Mouse (Mus musculus) naive thymus-derived CD4-positive, alpha-beta T cell, adult 5 months (primary cell): ENCODE results near the gene Tigd4. TPM values are rescaled to one million over a fixed set of nuclear protein-coding genes. Genes with fewer than 3 reads are reported as not detected.

Source experiments
- polyA plus RNA-seq: library from polyadenylated mRNA; unstranded; fragments of 100-300 nt; shearing (Covaris generic); gene quantifications from one replicate; pipeline ENCODE4 v1.2.1, GENCODE M21; 2017

Tigd4 gene
- not detected for polyA plus RNA-seq

DNA sequence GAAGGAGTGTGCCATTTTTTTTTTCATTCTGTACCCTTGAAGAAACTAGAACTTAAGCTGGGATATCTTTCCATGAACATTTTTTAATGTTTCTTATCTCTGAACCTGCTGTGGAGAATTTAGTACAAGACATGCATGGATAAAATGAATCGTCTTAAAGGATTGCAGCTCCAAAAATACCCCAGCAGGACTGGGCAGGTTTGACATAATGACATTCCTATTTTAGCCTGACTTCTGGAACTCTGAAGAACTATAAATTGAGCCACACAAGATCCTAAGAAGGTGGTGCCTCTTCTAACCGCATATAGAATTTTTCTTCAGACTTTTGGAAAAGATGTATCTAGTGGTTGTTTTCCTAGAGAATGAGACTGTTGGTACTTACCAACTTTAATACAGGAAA lies at the start of gene Tigd4:
TSS of gene Tigd4 (plus strand) at position 301 of the 400 bp plus-strand sequence.

DNA sequence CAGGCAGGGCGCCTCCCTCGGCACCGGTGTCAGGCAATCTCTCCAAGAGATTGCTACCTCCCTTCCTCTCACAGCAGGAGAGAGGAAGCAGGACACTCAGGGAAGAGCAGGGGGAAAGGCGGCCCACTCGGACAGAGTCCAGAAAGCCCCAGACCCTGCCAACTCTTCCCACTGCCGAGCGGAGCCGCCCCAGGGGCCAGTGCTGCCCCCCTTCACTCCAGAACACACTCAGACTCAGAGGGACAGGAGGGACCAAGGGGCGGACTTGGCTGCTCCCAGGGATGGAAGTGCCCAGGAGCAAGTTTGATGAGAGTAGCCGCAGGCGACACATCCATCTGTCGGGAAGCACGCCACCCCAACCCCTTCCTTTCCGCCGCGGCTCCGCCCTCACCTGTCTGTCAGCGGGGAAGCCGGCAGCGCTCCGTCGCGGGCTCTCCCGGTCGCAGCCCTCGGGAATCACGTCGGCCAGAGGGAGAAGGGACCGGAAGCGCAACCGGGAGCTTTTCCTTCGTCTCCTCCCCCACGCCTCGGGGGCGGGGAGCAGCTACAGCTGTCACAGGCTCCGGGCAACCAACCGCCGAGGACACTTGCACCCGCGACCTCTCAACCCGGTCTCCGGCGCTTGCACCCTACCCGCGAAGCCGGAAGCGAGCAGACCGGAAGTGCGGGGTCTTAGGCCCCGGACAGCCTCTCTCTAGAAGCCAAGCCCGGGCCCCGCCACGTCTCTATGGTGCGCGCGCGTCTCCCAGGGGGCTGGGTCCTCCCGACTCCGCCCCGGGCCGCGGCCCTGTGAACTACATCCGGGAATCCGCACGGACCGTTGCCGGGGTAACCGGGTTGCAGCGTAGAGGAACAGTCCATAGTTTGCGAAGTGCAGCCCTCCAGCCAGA lies 11.1 kb upstream of the Tigd4 start, which contains the start of gene Arfip1:
TSS of gene Arfip1 (minus strand) at position 603 of the 890 bp plus-strand sequence.

Other genes with a start within 250 kb of the Tigd4 start
- gene Fhdc1, start 113.1 kb upstream of the Tigd4 start, polyA plus RNA-seq, result 0.75 TPM
- 65.5 TPM for gene Arfip1, start 10.9 kb upstream of the Tigd4 start, polyA plus RNA-seq
- 31.9 TPM for gene Tmem154, start 72.6 kb downstream of the Tigd4 start, polyA plus RNA-seq
- 17.8 TPM for gene Fbxw7, start 221.7 kb downstream of the Tigd4 start, polyA plus RNA-seq